Mouse (Mus musculus): ENCODE data around the gene Frg2f1.

DNA sequence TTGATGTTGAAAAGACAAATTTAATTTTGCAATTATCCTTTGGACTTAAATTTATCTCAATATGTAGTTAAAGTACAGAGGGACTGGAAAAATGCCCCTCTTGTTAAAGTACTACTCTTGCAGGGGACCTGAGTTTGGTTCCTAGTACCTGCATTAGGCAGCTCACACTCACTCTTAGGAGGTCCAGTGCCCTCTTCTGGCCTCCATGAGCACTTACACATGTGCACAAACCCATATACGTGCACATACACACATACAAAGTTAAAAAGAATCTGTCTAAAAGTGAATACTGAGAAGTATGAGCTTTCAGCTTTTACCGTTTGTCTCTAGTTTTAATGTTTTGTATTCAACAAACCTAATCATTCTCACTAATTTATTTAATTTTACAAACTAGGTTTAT, 48.7 kb upstream of the Frg2f1 start:
- TF ChIP-seq CTCF (IDR thresholded peaks at IDR 0.05; ENCODE audit: low read depth) (no peak), EP300 (IDR thresholded peaks at IDR 0.05; ENCODE audit: low read depth) (no peak)

All from liver, embryonic 14.5 days (tissue).